Comparison of ENCODE assay signal across 9 mouse cellular contexts in the genomic region with DNA sequence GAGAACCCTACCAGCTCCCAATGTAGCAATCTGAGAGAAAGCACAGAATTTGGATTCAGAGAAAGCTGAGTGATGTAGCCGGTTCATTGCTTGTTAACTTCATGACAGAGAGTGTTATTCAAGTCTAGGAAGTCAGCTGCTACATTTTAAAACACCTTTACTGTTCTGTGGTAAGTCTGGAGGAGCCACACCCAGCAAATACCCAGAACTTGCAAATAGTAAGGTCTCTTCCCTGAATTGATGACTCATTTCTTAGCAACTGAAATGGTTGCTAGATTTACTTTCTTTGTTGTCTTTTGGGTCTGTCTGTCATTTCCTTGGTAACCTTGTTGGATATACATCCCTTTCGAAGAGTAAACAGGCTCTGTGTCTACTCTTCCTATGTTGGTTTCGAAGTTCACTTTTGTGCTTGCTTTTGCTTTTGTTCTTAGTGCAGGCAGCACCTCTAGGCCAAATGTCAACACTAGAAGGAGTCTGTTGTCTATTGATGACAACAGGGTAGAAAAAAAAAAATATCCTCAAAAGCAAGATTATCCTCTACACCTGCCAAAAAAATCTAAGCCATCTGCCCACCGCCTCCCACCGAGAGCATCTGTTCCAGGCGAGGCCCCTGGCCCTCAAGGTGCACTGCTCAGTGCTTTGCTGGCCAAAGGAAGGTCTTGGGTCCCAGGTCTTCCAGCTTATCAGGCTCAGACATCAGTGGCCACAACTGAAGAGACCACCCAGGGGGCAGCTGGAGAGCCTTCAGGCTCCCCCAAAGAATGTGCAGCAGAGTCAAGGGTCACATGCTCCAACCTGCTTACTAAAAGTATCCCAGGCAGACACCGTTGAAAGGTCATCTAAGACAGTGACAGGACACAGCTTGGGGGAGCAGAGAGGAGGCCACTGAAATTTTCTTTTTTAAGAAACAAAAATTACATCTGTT.
A peak's percentile ranks its signal among the peaks of the same experiment; 100 is the strongest.
DNase-seq lines count a peak whose midpoint lies in the region; ATAC-seq and TF ChIP-seq lines count a peak whose summit lies in the region.
"Had no signal": no experiment of that assay in that cellular context is flagged by ENCODE, and none has a peak within 500 bp of the region (broad histone marks: within the 10 kb centered on the region; RNA-seq: fewer than 3 reads in every experiment).

No protein-coding gene starts in this region.

- no peaks in the 10 kb centered on the region for H3K36me3 ChIP-seq in heart, embryonic 12.5 days
- H3K36me3 ChIP-seq in ES-Bruce4 (ENCODE audit: control insufficient read depth, insufficient read depth, low read length, poor library complexity, severe bottlenecking) = no peaks in the 10 kb centered on the region
- H3K36me3 ChIP-seq: neural tube, embryonic 12.5 days had no signal

- TF ChIP-seq EP300 in ES-Bruce4 (IDR thresholded peaks at IDR 0.05; ENCODE audit: insufficient read depth, low read depth, low read length) = 0 out of 2 replicates have a peak, but pooled peaks have one; percentile 44

- H3K4me2 ChIP-seq in heart, embryonic 12.5 days = no peak overlapping the region
- H3K4me2 ChIP-seq: neural tube, embryonic 12.5 days had no signal

- H3K9me3 ChIP-seq in heart, embryonic 12.5 days (replicated peaks) = no peaks in the 10 kb centered on the region
- H3K9me3 ChIP-seq in ES-Bruce4 (replicated peaks; ENCODE audit: control insufficient read depth, insufficient read depth, low read length, poor library complexity, severe bottlenecking) = no peaks in the 10 kb centered on the region
- H3K9me3 ChIP-seq: neural tube, embryonic 12.5 days had no signal

- no peak overlapping the region for H3K4me3 ChIP-seq in heart, embryonic 12.5 days
- H3K4me3 ChIP-seq in ES-Bruce4 (ENCODE audit: low read depth, low read length) = no peak overlapping the region
- H3K4me3 ChIP-seq: neural tube, embryonic 12.5 days had no signal

- TF ChIP-seq CTCF in ES-Bruce4 (IDR thresholded peaks at IDR 0.05; ENCODE audit: low read depth, low read length) = no peak

- WGBS in heart, embryonic 12.5 days = 69% methylated on average over 7 of the region's 7 CpGs

- ATAC-seq in heart, embryonic 12.5 days (ENCODE audit: insufficient number of reproducible peaks, low FRiP score) = no peak
- ATAC-seq in megakaryocyte, adult 5-6 weeks (ENCODE audit: poor library complexity, severe bottlenecking) = peak; percentile 68
- no peak for ATAC-seq in erythroid progenitor cell, adult 5-6 weeks (replicated peaks; ENCODE audit: low FRiP score, poor library complexity, severe bottlenecking)

- H3K4me1 ChIP-seq in heart, embryonic 12.5 days (replicated peaks) = peaks cover 16% of the 10 kb centered on the region
- peaks cover 2% of the 10 kb centered on the region for H3K4me1 ChIP-seq in ES-Bruce4 (ENCODE audit: control insufficient read depth, insufficient read depth, low read length)

- TF ChIP-seq POLR2A in ES-Bruce4 (IDR thresholded peaks at IDR 0.05; ENCODE audit: insufficient read depth, low read length) = no peak

- no peak overlapping the region for H3K27ac ChIP-seq in heart, embryonic 12.5 days (ENCODE audit: poor library complexity, severe bottlenecking)
- no peak overlapping the region for H3K27ac ChIP-seq in ES-Bruce4 (ENCODE audit: insufficient read depth, low read length)
- H3K27ac ChIP-seq: neural tube, embryonic 12.5 days had no signal

- DNase-seq in heart, adult 11 months = peak; percentile 72
- DNase-seq in fibroblast of lung, adult 2 months (ENCODE audit: low read depth) = peak; percentile 28
- no peak for DNase-seq in right cerebral cortex, postnatal 25 days
- no peak for DNase-seq in cerebellum, adult 18-20 months

- no peak overlapping the region for H3K9ac ChIP-seq in heart, embryonic 12.5 days
- H3K9ac ChIP-seq in ES-Bruce4 (ENCODE audit: low read depth, poor library complexity, severe bottlenecking) = no peak overlapping the region
- H3K9ac ChIP-seq: neural tube, embryonic 12.5 days had no signal

- H3K27me3 ChIP-seq in heart, embryonic 12.5 days (replicated peaks) = no peaks in the 10 kb centered on the region
- no peaks in the 10 kb centered on the region for H3K27me3 ChIP-seq in ES-Bruce4 (ENCODE audit: control insufficient read depth, insufficient read depth, low read length, poor library complexity, severe bottlenecking)
- H3K27me3 ChIP-seq: neural tube, embryonic 12.5 days had no signal

Comparison
In these comparisons a context has a peak if more than half of its experiments do, and no peak if none do; other contexts are left out.
1. DNase-seq: peak in heart, adult 11 months (single experiment) and fibroblast of lung, adult 2 months (single experiment); none in right cerebral cortex, postnatal 25 days (single experiment) and cerebellum, adult 18-20 months (0 of 2).